Comparison of ENCODE assay signal across 24 mouse cellular contexts in the genomic region with DNA sequence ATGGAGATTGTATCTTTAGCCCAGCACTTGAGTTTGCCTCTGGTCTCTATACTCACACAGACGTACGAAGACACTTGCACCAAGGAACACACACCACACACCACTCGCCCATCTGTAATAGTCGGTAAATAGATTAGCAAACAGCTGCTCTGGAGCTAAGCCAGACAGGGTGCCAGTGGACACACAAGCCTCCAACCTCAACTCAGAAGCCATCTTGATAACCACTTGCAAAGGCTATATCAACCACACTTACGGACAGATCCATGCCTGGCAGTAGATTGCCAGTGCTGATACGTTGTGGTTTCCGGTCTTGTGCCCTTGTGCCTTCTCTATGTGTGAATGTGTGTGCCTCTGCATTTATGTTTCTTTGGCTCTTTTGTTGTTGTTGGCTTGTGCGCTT. TPM values are rescaled to one million over a fixed set of nuclear protein-coding genes. Genes with fewer than 3 reads are reported as not detected.
DNase-seq lines count a peak whose midpoint lies in the region; ATAC-seq and TF ChIP-seq lines count a peak whose summit lies in the region.
"Had no signal": no experiment of that assay in that cellular context is flagged by ENCODE, and none has a peak within 500 bp of the region (broad histone marks: within the 10 kb centered on the region; RNA-seq: fewer than 3 reads in every experiment).

No protein-coding gene starts in this region.

- H3K4me1 ChIP-seq in liver, embryonic 11.5 days (replicated peaks; ENCODE audit: control insufficient read depth, insufficient read depth, low read length): peaks cover 13% of the 10 kb centered on the region; the same call in 1 of the 2 replicates
- peaks cover 7 to 17% of the 10 kb centered on the region in 2 experiments for H3K4me1 ChIP-seq in MEL (ENCODE audit: control insufficient read depth in 1 of 2, insufficient read depth in 2 of 2, low read length in 2 of 2)
- H3K4me1 ChIP-seq in liver, embryonic 12.5 days: peaks cover 26% of the 10 kb centered on the region
- no peaks in the 10 kb centered on the region; the same call in 1 of the 2 replicates for H3K4me1 ChIP-seq in cerebellum, adult 2 months (ENCODE audit: control insufficient read depth, insufficient read depth, low read length)
- H3K4me1 ChIP-seq: neural tube, embryonic 12.5 days had no signal

- no peak for TF ChIP-seq POLR2A in MEL (IDR thresholded peaks at IDR 0.05; ENCODE audit: control insufficient read depth in 1 of 2, insufficient read depth in 1 of 2, low read depth in 1 of 2, low read length in 2 of 2, poor library complexity in 1 of 2)
- TF ChIP-seq POLR2A in cerebellum, adult 2 months (IDR thresholded peaks at IDR 0.05; ENCODE audit: borderline replicate concordance, insufficient read depth, low read length): no peak

- TF ChIP-seq CTCF in MEL (IDR thresholded peaks at IDR 0.05 in 2 of 3, conservative IDR thresholded peaks at IDR 0.05 in 1 of 3; ENCODE audit: control insufficient read depth in 1 of 3, insufficient read depth in 1 of 3, low read depth in 2 of 3, low read length in 3 of 3, poor library complexity in 1 of 3, severe bottlenecking in 1 of 3): no peak
- TF ChIP-seq CTCF in cerebellum, adult 2 months (IDR thresholded peaks at IDR 0.05; ENCODE audit: borderline replicate concordance, insufficient read depth, low read depth, low read length): no peak

- no peaks in the 10 kb centered on the region for H3K27me3 ChIP-seq in liver, embryonic 11.5 days (replicated peaks; ENCODE audit: control insufficient read depth, insufficient read depth, low read length)
- no peaks in the 10 kb centered on the region; a peak in 1 of 4 replicates for H3K27me3 ChIP-seq in MEL (ENCODE audit: control insufficient read depth in 1 of 2, insufficient read depth in 2 of 2, low read length in 2 of 2)
- peaks cover 35% of the 10 kb centered on the region for H3K27me3 ChIP-seq in liver, embryonic 12.5 days (replicated peaks)
- H3K27me3 ChIP-seq in cerebellum, adult 2 months (ENCODE audit: control insufficient read depth, insufficient read depth, low read length): no peaks in the 10 kb centered on the region
- H3K27me3 ChIP-seq: limb, embryonic 15.5 days; neural tube, embryonic 12.5 days; Patski had no signal

- H3K36me3 ChIP-seq in liver, embryonic 11.5 days (ENCODE audit: control insufficient read depth, insufficient read depth, low read length): no peaks in the 10 kb centered on the region
- H3K36me3 ChIP-seq in MEL (ENCODE audit: control insufficient read depth in 1 of 2, insufficient read depth in 2 of 2, low read length in 2 of 2): peaks cover 0 to 15% of the 10 kb centered on the region in 2 experiments; a peak in 2 of 4 replicates
- no peaks in the 10 kb centered on the region for H3K36me3 ChIP-seq in liver, embryonic 12.5 days
- H3K36me3 ChIP-seq: hindbrain, embryonic 13.5 days; limb, embryonic 15.5 days; neural tube, embryonic 12.5 days had no signal

- peak; percentile 79 to 85 for TF ChIP-seq EP300 in MEL (IDR thresholded peaks at IDR 0.05; ENCODE audit: low read depth in 1 of 2, low read length in 2 of 2)

- TF ChIP-seq RAD21 in MEL (IDR thresholded peaks at IDR 0.05; ENCODE audit: low read depth, low read length): no peak

- DNase-seq in liver, embryonic 11.5 days (ENCODE audit: low spot score): no peak
- DNase-seq in liver: no peak
- DNase-seq in MEL (ENCODE audit: low read depth, low spot score): peak; percentile 76
- DNase-seq in frontal cortex, postnatal 14 days (ENCODE audit: low spot score in 2 of 2): no peak
- DNase-seq in cerebellum, adult 2 months: no peak
- DNase-seq in layer of hippocampus, adult 9-10 months (ENCODE audit: low spot score): no peak
- DNase-seq: cerebellum, adult 18-20 months; gastrocnemius, postnatal 10 days; layer of hippocampus, adult 9-11 months; lung, postnatal 4 days; midbrain, embryonic 14.5 days had no signal

- no peak overlapping the region for H3K4me2 ChIP-seq in liver, embryonic 11.5 days
- peak overlapping the region; percentile 76; the same call in 1 of the 2 replicates for H3K4me2 ChIP-seq in liver, embryonic 12.5 days

- H3K9me3 ChIP-seq in liver, embryonic 11.5 days (ENCODE audit: control insufficient read depth, low read length): no peaks in the 10 kb centered on the region
- H3K9me3 ChIP-seq in MEL (replicated peaks; ENCODE audit: insufficient read depth, low read length): no peaks in the 10 kb centered on the region
- no peaks in the 10 kb centered on the region for H3K9me3 ChIP-seq in liver, embryonic 12.5 days (replicated peaks)
- H3K9me3 ChIP-seq: hindbrain, embryonic 13.5 days; limb, embryonic 15.5 days; neural tube, embryonic 12.5 days had no signal

- peak; percentile 48 for ATAC-seq in liver, embryonic 11.5 days (replicated peaks; ENCODE audit: low FRiP score)
- ATAC-seq in liver, embryonic 12.5 days: peak; percentile 68
- peak; percentile 86 for ATAC-seq in monocyte, adult 5-6 weeks (replicated peaks; ENCODE audit: insufficient number of reproducible peaks, low FRiP score, low TSS enrichment, poor library complexity, severe bottlenecking)
- ATAC-seq: forebrain, embryonic 14.5 days; intestine, postnatal 0 days; Patski had no signal

- H3K9ac ChIP-seq in liver, embryonic 11.5 days (ENCODE audit: low read depth, low read length): no peak overlapping the region
- no peak overlapping the region for H3K9ac ChIP-seq in MEL (ENCODE audit: control insufficient read depth, low read depth, low read length, poor library complexity, severe bottlenecking)
- H3K9ac ChIP-seq in liver, embryonic 12.5 days: no peak overlapping the region
- H3K9ac ChIP-seq: hindbrain, embryonic 13.5 days; limb, embryonic 15.5 days; neural tube, embryonic 12.5 days had no signal

- H3K27ac ChIP-seq in liver, embryonic 11.5 days (ENCODE audit: low read depth, low read length): no peak overlapping the region
- H3K27ac ChIP-seq in MEL (ENCODE audit: control insufficient read depth, low read depth, low read length): no peak overlapping the region
- H3K27ac ChIP-seq in liver, embryonic 12.5 days: no peak overlapping the region
- no peak overlapping the region for H3K27ac ChIP-seq in cerebellum, adult 2 months (ENCODE audit: insufficient read depth, low read length)
- H3K27ac ChIP-seq: hindbrain, embryonic 13.5 days; kidney, postnatal 0 days; neural tube, embryonic 12.5 days had no signal

- no peaks in the 10 kb centered on the region for H3K79me2 ChIP-seq in MEL (ENCODE audit: control insufficient read depth, insufficient read depth, low read length, poor library complexity)

- WGBS in liver, embryonic 11.5 days: 54% methylated on average over 8 of the region's 8 CpGs
- WGBS in liver, embryonic 12.5 days (ENCODE audit: insufficient replicate concordance): 39% methylated on average over 8 of the region's 8 CpGs
- 86% methylated on average over 8 of the region's 8 CpGs for WGBS in cerebellum, adult 2 months

- H3K4me3 ChIP-seq in liver, embryonic 11.5 days (ENCODE audit: low read depth, low read length): no peak overlapping the region
- H3K4me3 ChIP-seq in MEL (ENCODE audit: control insufficient read depth in 1 of 2, insufficient read depth in 1 of 2, low read depth in 2 of 2, low read length in 2 of 2): no peak overlapping the region
- no peak overlapping the region for H3K4me3 ChIP-seq in liver, embryonic 12.5 days
- H3K4me3 ChIP-seq in cerebellum, adult 2 months (replicated peaks; ENCODE audit: insufficient read depth, low read depth, low read length): no peak overlapping the region
- H3K4me3 ChIP-seq: hindbrain, embryonic 13.5 days; neural tube, embryonic 12.5 days had no signal

TF ChIP-seq in MEL, 35 proteins besides CTCF, POLR2A, EP300 and RAD21 (continues in another document):
- TF ChIP-seq USF2 (IDR thresholded peaks at IDR 0.05; ENCODE audit: borderline replicate concordance in 1 of 2, insufficient read depth in 1 of 2, low read depth in 1 of 2, low read length in 2 of 2) (no peak), TAL1 (IDR thresholded peaks at IDR 0.05; ENCODE audit: low read length) (peak; percentile 69), ZKSCAN1 (IDR thresholded peaks at IDR 0.05; ENCODE audit: low read depth, low read length) (no peak), HCFC1 (IDR thresholded peaks at IDR 0.05; ENCODE audit: low read depth, low read length) (no peak), MAFK (IDR thresholded peaks at IDR 0.05; ENCODE audit: borderline replicate concordance, low read depth, low read length) (no peak), ETS1 (IDR thresholded peaks at IDR 0.05; ENCODE audit: low read depth, low read length) (peak; percentile 98), TBP (IDR thresholded peaks at IDR 0.05; ENCODE audit: low read depth, low read length) (0 out of 2 replicates have a peak, but pooled peaks have one; percentile 36), POLR2AphosphoS5 (IDR thresholded peaks at IDR 0.05; ENCODE audit: borderline replicate concordance, low read depth, low read length) (no peak), TCF12 (IDR thresholded peaks at IDR 0.05; ENCODE audit: low read depth, low read length) (peak; percentile 83; the same call in 1 of the 2 replicates), KAT2A (conservative IDR thresholded peaks at IDR 0.05; ENCODE audit: low read depth, low read length) (no peak), ZC3H11A (IDR thresholded peaks at IDR 0.05; ENCODE audit: low read depth, low read length) (no peak), MAX (IDR thresholded peaks at IDR 0.05; ENCODE audit: low read length) (no peak), ZNF384 (IDR thresholded peaks at IDR 0.05; ENCODE audit: low read depth, low read length) (no peak), E2F4 (IDR thresholded peaks at IDR 0.05; ENCODE audit: borderline replicate concordance, low read depth, low read length) (no peak), NRF1 (IDR thresholded peaks at IDR 0.05; ENCODE audit: insufficient read depth, low read depth, low read length, poor library complexity, severe bottlenecking) (no peak)

RNA-seq across cellular contexts. Expression of a gene that starts 1.0 kb away (rescaled TPM):
- 0.47 and 0.73 TPM in 2 replicates for polyA plus RNA-seq in liver, embryonic 11.5 days (2014; fragmentation: Nextera tagmentation; extraction: Ambion mirVana)
- total RNA-seq in MEL (2012; rRNA removed): 1.1 and 1.9 TPM in 2 replicates
- 1 to 10 TPM in 1 of 2 experiments, not detected in 1; 1.2 TPM for polyA plus RNA-seq in MEL (2012; ENCODE audit: insufficient read depth in 1 of 2, insufficient read length in 2 of 2, low read depth in 1 of 2, low replicate concordance in 2 of 2, missing spikeins in 1 of 2)
- 0.32 and 0.46 TPM in 2 replicates for polyA plus RNA-seq in liver, embryonic 12.5 days (2016; fragmentation: Nextera tagmentation; extraction: Ambion mirVana)
- 0.86 to 3.6 TPM (median 2.4 TPM) in 3 replicates for total RNA-seq in monocyte, adult 5-6 weeks (2017)
- polyA plus RNA-seq in cerebellum, adult 2 months (2012; rRNA removed): 0.14 TPM in 1 of 2 replicates, not detected in the other
- total RNA-seq: left cerebral cortex, postnatal 14 days had no signal
- polyA plus RNA-seq: brain, embryonic 14.5 days; midbrain, embryonic 14.5 days; Patski had no signal

RNA-seq across cellular contexts. Expression of a gene that starts 35.3 kb away (rescaled TPM):
- polyA plus RNA-seq in liver, embryonic 11.5 days (2014; fragmentation: Nextera tagmentation; extraction: Ambion mirVana): not detected in 2 replicates
- total RNA-seq in MEL (2012; rRNA removed): 0.08 TPM in 1 of 2 replicates, not detected in the other
- polyA plus RNA-seq in MEL (2012; ENCODE audit: insufficient read depth in 1 of 2, insufficient read length in 2 of 2, low read depth in 1 of 2, low replicate concordance in 2 of 2, missing spikeins in 1 of 2): not detected
- not detected in 2 replicates for polyA plus RNA-seq in liver, embryonic 12.5 days (2016; fragmentation: Nextera tagmentation; extraction: Ambion mirVana)
- 0.19 to 1.6 TPM in 2 of 3 replicates, not detected in the other for total RNA-seq in monocyte, adult 5-6 weeks (2017)
- polyA plus RNA-seq in cerebellum, adult 2 months (2012; rRNA removed): not detected in 2 replicates
- total RNA-seq: adrenal gland, adult 18-20 months had no signal
- polyA plus RNA-seq: forebrain, embryonic 14.5 days; heart, embryonic 14.5 days; hindbrain, embryonic 13.5 days; intestine, postnatal 0 days; kidney, postnatal 0 days; limb, embryonic 15.5 days; midbrain, embryonic 14.5 days; neural tube, embryonic 12.5 days had no signal
